Mouse (Mus musculus) leukemia stem cell, adult 10-12 weeks (primary cell): ENCODE results near the gene Barhl1. TPM values are rescaled to one million over a fixed set of nuclear protein-coding genes. Genes with fewer than 3 reads are reported as not detected.

ENCODE experiments used
- polyA plus RNA-seq: library from polyadenylated mRNA; stranded (reverse); fragments of >175 nt; gene quantifications from 2 replicates; pipeline ENCODE4 v1.2.3, GENCODE M21; 2012; ENCODE audit warnings: low replicate concordance

The Barhl1 gene
- polyA plus RNA-seq = not detected in 2 replicates

DNA sequence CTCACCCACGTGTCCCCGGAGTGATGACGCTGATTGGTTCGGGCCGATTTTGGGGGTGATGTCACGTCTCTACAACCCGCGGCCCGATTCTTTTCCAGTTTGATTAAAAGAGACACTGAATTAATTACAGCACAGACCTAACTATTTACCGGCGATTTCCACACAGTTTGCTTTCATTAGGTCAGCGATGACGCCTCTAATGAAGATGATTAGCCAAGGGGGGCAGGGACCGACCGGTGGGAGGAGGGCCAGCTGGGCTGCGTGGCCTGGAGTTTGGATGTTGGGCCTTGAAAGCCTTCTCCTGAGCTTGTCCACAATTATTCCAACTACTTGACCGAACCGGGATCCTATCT, at the start of gene Barhl1:
Barhl1 (minus strand) TSS at position 156 of the 353 bp plus-strand sequence.

Other genes starting within 250 kb of the Barhl1 start
- not detected in 2 replicates for gene Spaca9, start 216.9 kb downstream of the Barhl1 start, polyA plus RNA-seq
- 0.18 TPM in 1 of 2 replicates, not detected in the other for gene Ak8, start 216.5 kb downstream of the Barhl1 start, polyA plus RNA-seq
- 18.0 and 22.4 TPM in 2 replicates for gene Gtf3c4, start 76.3 kb downstream of the Barhl1 start, polyA plus RNA-seq
- gene Ddx31, start 76.3 kb downstream of the Barhl1 start, polyA plus RNA-seq = 1.2 and 8.3 TPM in 2 replicates
- gene Cfap77, start 138.4 kb upstream of the Barhl1 start, polyA plus RNA-seq = 0.13 and 0.43 TPM in 2 replicates
- gene Ttf1, start 143.6 kb upstream of the Barhl1 start, polyA plus RNA-seq = 1.9 and 4.4 TPM in 2 replicates
- gene Setx, start 207.5 kb upstream of the Barhl1 start, polyA plus RNA-seq = 3.0 and 6.5 TPM in 2 replicates